Mouse (Mus musculus) liver, embryonic 12.5 days (tissue): Measurements from ENCODE around the gene Ppp1r12a. TPM values are rescaled to one million over a fixed set of nuclear protein-coding genes. Genes with fewer than 3 reads are reported as not detected.
A peak's percentile ranks its signal among the peaks of the same experiment; 100 is the strongest.

Source experiments
- ATAC-seq: fragments of 200-750 bp; cut with Nextera tagmentation; 2 replicates; pipeline ENCODE4 v1.8.0; 2017; ENCODE audit warnings: moderate number of reproducible peaks, mild to moderate bottlenecking, moderate library complexity
- H3K27ac ChIP-seq: fragments of 300-500 bp; sonication (generic); 2 replicates; pipeline ENCODE4 v1.5.1; 2016; ENCODE audit warnings: mild to moderate bottlenecking
- H3K27me3 ChIP-seq: fragments of 300-500 bp; sonication (generic); replicated peaks from 2 replicates; pipeline ENCODE4 v1.6.1; 2016; ENCODE audit warnings: mild to moderate bottlenecking, moderate library complexity
- H3K36me3 ChIP-seq: fragments of 300-500 bp; sonication (generic); 2 replicates; pipeline ENCODE4 v1.6.1; 2016; ENCODE audit warnings: mild to moderate bottlenecking, moderate library complexity
- H3K4me1 ChIP-seq: fragments of 300-500 bp; sonication (generic); 2 replicates; pipeline ENCODE4 v1.6.1; 2016
- H3K4me2 ChIP-seq: fragments of 300-500 bp; sonication (generic); 2 replicates; pipeline ENCODE4 v1.6.1; 2016; ENCODE audit warnings: mild to moderate bottlenecking, moderate library complexity
- H3K4me3 ChIP-seq: fragments of 300-500 bp; sonication (generic); 2 replicates; pipeline ENCODE4 v1.5.1; 2016; ENCODE audit warnings: mild to moderate bottlenecking, moderate library complexity
- H3K9ac ChIP-seq: fragments of 300-500 bp; sonication (generic); 2 replicates; pipeline ENCODE4 v1.6.1; 2016; ENCODE audit warnings: mild to moderate bottlenecking, moderate library complexity
- H3K9me3 ChIP-seq: fragments of 300-500 bp; sonication (generic); replicated peaks from 2 replicates; pipeline ENCODE4 v1.6.1; 2016; ENCODE audit warnings: mild to moderate bottlenecking, moderate library complexity
- WGBS: fragments of 180-500 bp; shearing (Covaris S2); methylation state at CpG from one replicate; pipeline ENCODE4 v1.1.7; 2016; ENCODE audit not compliant: insufficient replicate concordance; 5-methylcytosine and 5-hydroxymethylcytosine counted together
- polyA plus RNA-seq: library from polyadenylated mRNA; unstranded; fragments of >200 nt; fragmentation: Nextera tagmentation; extraction: Ambion mirVana; gene quantifications from 2 replicates; pipeline ENCODE4 v1.2.1, GENCODE M21; 2016

Gene Ppp1r12a
- polyA plus RNA-seq, 1 experiment from 2014 or later: 51.8 TPM

DNA sequence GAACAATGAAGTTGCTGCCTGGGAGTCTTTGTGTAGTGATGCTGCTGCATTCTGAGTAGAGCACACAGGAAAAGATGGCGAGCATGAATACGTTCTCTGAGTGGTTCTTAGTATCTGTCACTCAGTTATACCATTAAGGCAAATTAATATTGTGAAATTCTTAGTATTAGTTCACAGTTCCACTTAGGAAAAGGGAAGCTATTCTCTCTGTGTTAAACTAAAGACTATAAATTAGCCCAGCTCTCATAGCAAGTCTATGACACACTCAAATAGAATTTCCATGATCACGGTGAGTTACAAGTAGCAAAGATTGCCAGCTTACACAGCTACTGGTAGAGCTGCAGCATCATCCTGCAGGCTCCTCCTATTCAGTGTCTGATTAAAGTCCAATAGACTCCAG, 23.3 kb downstream of the Ppp1r12a start:
- H3K9me3 ChIP-seq: no peaks in the 10 kb centered on the region
- H3K27me3 ChIP-seq: no peaks in the 10 kb centered on the region
- no peak overlapping the region for H3K27ac ChIP-seq
- no peak overlapping the region for H3K4me2 ChIP-seq
- no peak for ATAC-seq
- no peak overlapping the region for H3K4me3 ChIP-seq
- 0 out of 2 replicates have a peak, but pooled peaks cover 3% of the 10 kb centered on the region for H3K36me3 ChIP-seq
- no peak overlapping the region for H3K9ac ChIP-seq
- H3K4me1 ChIP-seq: peaks cover 37% of the 10 kb centered on the region
- WGBS: 85% methylated on average over 3 of the region's 3 CpGs

DNA sequence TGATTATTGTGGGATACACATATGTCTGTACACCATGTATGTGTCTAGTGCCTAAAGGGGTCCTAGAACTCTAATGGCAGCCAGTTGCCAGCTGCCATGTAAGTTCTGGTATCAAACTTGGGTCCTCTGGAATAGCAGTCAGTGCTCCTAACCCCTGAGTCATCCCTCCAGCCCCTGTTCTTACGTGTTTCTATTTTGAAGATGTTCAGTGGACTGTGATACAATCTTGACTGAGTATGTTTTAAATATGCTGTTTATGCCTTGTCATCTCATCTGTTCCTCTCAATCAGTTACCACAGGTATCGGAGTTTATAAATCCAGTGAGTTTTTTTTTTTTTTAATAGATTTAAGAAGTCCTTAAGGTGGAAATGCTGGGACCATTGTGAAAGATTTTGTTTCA, 27.3 kb downstream of the Ppp1r12a start:
- Histone ChIP-seq H3K4me1 (peaks cover 27% of the 10 kb centered on the region), H3K27me3 (no peaks in the 10 kb centered on the region), H3K4me2 (no peak overlapping the region), H3K9me3 (no peaks in the 10 kb centered on the region), H3K27ac (no peak overlapping the region), H3K9ac (no peak overlapping the region), H3K36me3 (0 out of 2 replicates have a peak, but pooled peaks cover 3% of the 10 kb centered on the region), H3K4me3 (no peak overlapping the region)
- WGBS: 77% methylated on average over 2 of the region's 2 CpGs
- no peak for ATAC-seq

DNA sequence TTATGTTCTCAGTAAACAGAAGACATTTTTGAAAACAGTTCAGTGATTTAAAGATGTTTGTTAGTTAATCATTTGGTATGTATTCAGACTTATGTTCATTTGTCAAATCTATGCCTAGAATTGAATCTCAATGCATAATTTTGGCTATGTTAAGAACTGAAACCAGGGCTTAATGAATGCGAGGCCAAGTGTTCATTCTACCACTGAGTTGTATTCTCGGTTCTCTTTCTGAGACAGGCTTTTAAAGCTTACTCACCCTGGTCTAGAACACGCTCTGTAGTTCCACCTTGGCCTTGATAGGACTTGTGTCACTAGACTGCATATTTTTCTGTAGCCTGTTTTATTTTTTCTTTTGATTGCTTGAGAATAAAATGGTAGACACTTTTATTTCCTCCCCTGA, 28.0 kb downstream of the Ppp1r12a start:
- 70% methylated on average over 3 of the region's 3 CpGs for WGBS
- Histone ChIP-seq H3K27ac (no peak overlapping the region), H3K36me3 (0 out of 2 replicates have a peak, but pooled peaks cover 3% of the 10 kb centered on the region), H3K4me1 (peaks cover 24% of the 10 kb centered on the region), H3K9ac (no peak overlapping the region), H3K9me3 (no peaks in the 10 kb centered on the region), H3K4me2 (no peak overlapping the region), H3K4me3 (no peak overlapping the region), H3K27me3 (no peaks in the 10 kb centered on the region)
- no peak for ATAC-seq

GRCm38 (mm10) chr10:108190626-108191025, 28.6 kb downstream of the Ppp1r12a start:
- no peak for ATAC-seq
- H3K4me2 ChIP-seq: no peak overlapping the region
- H3K9me3 ChIP-seq: no peaks in the 10 kb centered on the region
- no peak overlapping the region for H3K27ac ChIP-seq
- H3K4me3 ChIP-seq: no peak overlapping the region
- peaks cover 19% of the 10 kb centered on the region for H3K4me1 ChIP-seq
- H3K9ac ChIP-seq: no peak overlapping the region
- no peaks in the 10 kb centered on the region for H3K27me3 ChIP-seq
- H3K36me3 ChIP-seq: 0 out of 2 replicates have a peak, but pooled peaks cover 3% of the 10 kb centered on the region

- H3K4me1 ChIP-seq: peaks cover 19% of the 10 kb centered on the region
- H3K4me3 ChIP-seq: no peak overlapping the region
- peak; percentile 30; the same call in 1 of the 2 replicates for ATAC-seq
- H3K27ac ChIP-seq: peak overlapping the region; percentile 36
- 0 out of 2 replicates have a peak overlapping the region, but pooled peaks have one; percentile 32 for H3K4me2 ChIP-seq
- no peaks in the 10 kb centered on the region for H3K27me3 ChIP-seq
- no peak overlapping the region for H3K9ac ChIP-seq
- 33% methylated on average over 8 of the region's 8 CpGs for WGBS
- no peaks in the 10 kb centered on the region for H3K9me3 ChIP-seq
- H3K36me3 ChIP-seq: 0 out of 2 replicates have a peak, but pooled peaks cover 3% of the 10 kb centered on the region
Observed at GRCm38 (mm10) chr10:108191381-108191787, 29.4 kb downstream of the Ppp1r12a start.

DNA sequence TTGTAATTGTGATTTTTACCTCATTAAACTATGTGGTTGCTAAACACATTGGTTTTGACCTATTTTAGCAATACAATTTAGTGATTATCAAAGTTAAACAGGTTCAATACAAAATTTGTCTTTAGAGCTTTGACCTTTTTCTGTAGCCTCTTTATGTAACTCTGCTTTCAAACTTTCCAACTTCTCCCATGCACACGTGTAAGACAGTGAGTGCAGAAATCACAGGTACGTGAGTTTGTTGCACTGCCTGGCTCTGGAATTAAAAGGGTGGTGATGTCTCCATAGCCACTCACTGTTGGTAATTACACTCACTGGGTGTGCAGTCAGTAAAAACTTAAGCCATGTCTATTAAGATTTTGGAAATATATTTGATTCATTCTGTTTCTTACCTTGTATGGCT, 30.3 kb downstream of the Ppp1r12a start:
- 67% methylated on average over 2 of the region's 2 CpGs for WGBS
- Histone ChIP-seq H3K36me3 (0 out of 2 replicates have a peak, but pooled peaks cover 3% of the 10 kb centered on the region), H3K27ac (no peak overlapping the region), H3K9ac (no peak overlapping the region), H3K4me2 (no peak overlapping the region), H3K9me3 (no peaks in the 10 kb centered on the region), H3K4me1 (peaks cover 19% of the 10 kb centered on the region), H3K4me3 (no peak overlapping the region), H3K27me3 (no peaks in the 10 kb centered on the region)
- no peak for ATAC-seq

GRCm38 (mm10) chr10:108196124-108196523, 34.1 kb downstream of the Ppp1r12a start:
- 86% methylated on average over 2 of the region's 2 CpGs for WGBS
- H3K4me1 ChIP-seq: peaks cover 6% of the 10 kb centered on the region
- H3K4me3 ChIP-seq: no peak overlapping the region
- no peaks in the 10 kb centered on the region for H3K9me3 ChIP-seq
- H3K27me3 ChIP-seq: no peaks in the 10 kb centered on the region
- H3K36me3 ChIP-seq: peaks cover 12% of the 10 kb centered on the region
- no peak overlapping the region for H3K4me2 ChIP-seq
- ATAC-seq: no peak
- no peak overlapping the region for H3K9ac ChIP-seq
- no peak overlapping the region for H3K27ac ChIP-seq

- H3K27me3 ChIP-seq: no peaks in the 10 kb centered on the region
- H3K4me2 ChIP-seq: no peak overlapping the region
- peaks cover 12% of the 10 kb centered on the region for H3K36me3 ChIP-seq
- 88% methylated on average over 1 of the region's 1 CpGs for WGBS
- H3K9ac ChIP-seq: no peak overlapping the region
- no peaks in the 10 kb centered on the region for H3K4me1 ChIP-seq
- H3K4me3 ChIP-seq: no peak overlapping the region
- ATAC-seq: peak; percentile 40; the same call in 1 of the 2 replicates
- no peaks in the 10 kb centered on the region for H3K9me3 ChIP-seq
- no peak overlapping the region for H3K27ac ChIP-seq
Observed at GRCm38 (mm10) chr10:108197498-108197897, 35.5 kb downstream of the Ppp1r12a start.

DNA sequence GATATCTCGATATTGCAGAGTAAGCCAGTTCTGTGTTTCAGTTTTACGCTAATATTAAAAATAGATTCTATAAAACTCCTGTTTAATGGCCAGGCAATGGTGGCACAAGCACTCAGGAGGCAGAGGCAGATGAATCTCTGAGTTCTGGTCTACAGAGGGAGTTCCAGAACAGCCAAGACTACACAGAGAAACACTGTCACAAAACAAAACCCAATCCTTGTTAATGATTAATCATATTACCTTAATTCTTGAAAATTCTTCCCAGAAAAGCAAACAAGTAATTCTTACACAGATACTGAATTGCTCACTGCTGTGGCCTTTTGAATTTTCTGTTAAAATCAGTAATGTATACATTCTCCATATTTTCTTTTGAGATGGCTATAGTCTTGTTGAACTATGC, 37.0 kb downstream of the Ppp1r12a start:
- H3K9me3 ChIP-seq: no peaks in the 10 kb centered on the region
- 76% methylated on average over 2 of the region's 2 CpGs for WGBS
- H3K27ac ChIP-seq: no peak overlapping the region
- H3K4me1 ChIP-seq: no peaks in the 10 kb centered on the region
- no peaks in the 10 kb centered on the region for H3K27me3 ChIP-seq
- no peak for ATAC-seq
- H3K36me3 ChIP-seq: peaks cover 12% of the 10 kb centered on the region
- H3K4me2 ChIP-seq: no peak overlapping the region
- H3K4me3 ChIP-seq: no peak overlapping the region
- H3K9ac ChIP-seq: no peak overlapping the region

GRCm38 (mm10) chr10:108202126-108202525, 40.1 kb downstream of the Ppp1r12a start:
- no peak overlapping the region for H3K4me2 ChIP-seq
- 91% methylated on average over 4 of the region's 4 CpGs for WGBS
- no peak for ATAC-seq

DNA sequence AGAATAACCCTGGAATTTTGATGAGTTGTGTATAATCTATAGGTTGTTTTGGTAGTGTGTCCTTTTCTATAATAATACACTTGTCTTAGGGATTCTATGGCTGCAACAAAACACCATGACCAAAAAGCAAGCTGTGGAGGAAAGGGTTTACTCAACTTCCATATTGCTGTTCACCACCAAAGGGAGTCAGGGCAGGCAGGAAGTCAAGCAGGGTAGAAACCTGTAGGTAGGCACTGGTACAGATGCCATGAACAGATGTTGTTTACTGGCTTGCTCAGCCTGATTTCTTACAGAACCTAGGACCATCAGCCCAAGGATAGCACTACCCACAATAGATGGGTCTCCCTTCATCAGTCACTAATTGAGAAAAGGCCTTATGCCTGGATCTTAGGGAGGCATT, 41.4 kb downstream of the Ppp1r12a start:
- Histone ChIP-seq H3K27ac (no peak overlapping the region), H3K4me1 (0 out of 2 replicates have a peak, but pooled peaks cover 3% of the 10 kb centered on the region), H3K4me2 (no peak overlapping the region), H3K27me3 (no peaks in the 10 kb centered on the region), H3K9me3 (no peaks in the 10 kb centered on the region), H3K4me3 (no peak overlapping the region), H3K36me3 (peaks cover 25% of the 10 kb centered on the region), H3K9ac (no peak overlapping the region)
- ATAC-seq: no peak

More at GRCm38 (mm10) chr10:108202126-108202525, 40.1 kb downstream of the Ppp1r12a start:
- Histone ChIP-seq H3K27me3 (no peaks in the 10 kb centered on the region), H3K9ac (no peak overlapping the region), H3K9me3 (no peaks in the 10 kb centered on the region), H3K27ac (no peak overlapping the region), H3K4me3 (no peak overlapping the region), H3K36me3 (peaks cover 21% of the 10 kb centered on the region), H3K4me1 (no peaks in the 10 kb centered on the region)

DNA sequence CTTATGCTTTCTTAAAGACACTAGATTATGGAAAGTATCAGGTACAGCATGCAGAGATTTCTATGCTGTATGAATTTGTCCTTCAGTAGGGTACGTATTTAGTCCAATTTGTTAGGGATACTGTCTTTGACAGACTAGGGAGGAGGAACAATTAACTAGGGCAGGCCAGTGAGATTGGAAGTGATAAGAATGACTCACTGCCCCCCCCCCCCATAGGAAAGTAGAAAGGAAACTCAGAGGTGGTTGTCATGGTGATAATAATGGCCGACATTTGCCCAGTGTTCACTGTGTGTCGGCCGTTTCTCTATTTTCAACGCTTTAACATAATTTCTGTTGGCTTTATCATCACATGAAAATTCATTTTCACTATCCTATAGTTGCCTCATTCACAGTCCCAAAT, 47.4 kb downstream of the Ppp1r12a start:
- no peaks in the 10 kb centered on the region for H3K9me3 ChIP-seq
- H3K27me3 ChIP-seq: no peaks in the 10 kb centered on the region
- peaks cover 19% of the 10 kb centered on the region for H3K36me3 ChIP-seq
- no peak overlapping the region for H3K4me2 ChIP-seq
- no peak for ATAC-seq
- H3K27ac ChIP-seq: no peak overlapping the region
- H3K4me3 ChIP-seq: no peak overlapping the region
- 0 out of 2 replicates have a peak, but pooled peaks cover 3% of the 10 kb centered on the region for H3K4me1 ChIP-seq
- 90% methylated on average over 5 of the region's 5 CpGs for WGBS
- H3K9ac ChIP-seq: no peak overlapping the region

- H3K4me3 ChIP-seq: no peak overlapping the region
- H3K4me1 ChIP-seq: no peaks in the 10 kb centered on the region
- 81% methylated on average over 5 of the region's 5 CpGs for WGBS
- no peaks in the 10 kb centered on the region for H3K27me3 ChIP-seq
- no peak overlapping the region for H3K9ac ChIP-seq
- H3K27ac ChIP-seq: no peak overlapping the region
- H3K36me3 ChIP-seq: peaks cover 27% of the 10 kb centered on the region
- no peak overlapping the region for H3K4me2 ChIP-seq
- ATAC-seq: no peak
- H3K9me3 ChIP-seq: no peaks in the 10 kb centered on the region
Observed at GRCm38 (mm10) chr10:108224413-108224812, 62.4 kb downstream of the Ppp1r12a start.
